Mouse (Mus musculus) cerebellum, adult 8-10 months (tissue): Measurements from ENCODE around the gene Olfr148.

Experiments
- DNase-seq: peaks from one replicate; pipeline ENCODE4 v3.0.0; 2022

The Olfr148 gene

DNA sequence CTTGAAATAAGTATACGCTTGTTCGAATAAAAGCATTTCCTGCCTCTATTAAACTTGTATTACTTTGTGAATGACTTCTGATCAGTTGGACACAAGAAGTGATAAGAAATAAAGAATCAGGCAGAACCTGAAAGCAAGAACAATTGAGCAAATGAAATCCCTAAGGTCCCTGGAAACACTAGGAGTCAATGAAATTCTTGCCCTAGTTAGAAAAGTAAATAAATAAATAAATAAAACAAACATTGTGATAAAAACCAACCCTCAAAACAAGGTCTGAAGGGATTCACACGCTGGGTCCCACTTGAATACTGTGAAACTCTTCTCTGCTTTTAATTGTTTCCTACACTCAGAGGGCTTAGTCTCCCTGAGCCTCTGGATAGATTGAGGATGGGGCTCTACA, at the start of gene Olfr148:
Gene Olfr148 (plus strand): TSS at position 301 of the 400 bp plus-strand sequence.
- DNase-seq, result no peak

DNA sequence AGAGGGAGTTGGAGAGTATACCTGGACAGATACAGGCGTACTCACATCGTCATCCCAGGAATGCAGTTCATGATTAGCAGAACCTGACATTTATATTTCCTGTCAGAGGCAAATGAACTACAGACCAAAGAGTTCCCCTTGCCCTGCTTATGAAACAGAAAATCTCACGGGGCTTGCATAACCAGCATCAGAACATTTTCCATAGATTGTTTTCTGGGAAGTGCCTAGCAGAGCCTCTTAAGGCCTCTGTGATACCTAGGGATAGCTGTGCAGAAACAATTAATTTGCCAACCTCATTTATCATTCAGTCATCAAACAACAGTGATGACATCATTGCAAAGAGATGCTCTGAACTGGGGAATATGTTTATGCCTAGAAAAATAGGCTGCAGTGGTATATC, 35.0 kb upstream of the Olfr148 start, which contains the start of gene Olfr959:
Gene Olfr959 (minus strand): TSS at position 101 of the 400 bp plus-strand sequence.
- DNase-seq, result no peak

DNA sequence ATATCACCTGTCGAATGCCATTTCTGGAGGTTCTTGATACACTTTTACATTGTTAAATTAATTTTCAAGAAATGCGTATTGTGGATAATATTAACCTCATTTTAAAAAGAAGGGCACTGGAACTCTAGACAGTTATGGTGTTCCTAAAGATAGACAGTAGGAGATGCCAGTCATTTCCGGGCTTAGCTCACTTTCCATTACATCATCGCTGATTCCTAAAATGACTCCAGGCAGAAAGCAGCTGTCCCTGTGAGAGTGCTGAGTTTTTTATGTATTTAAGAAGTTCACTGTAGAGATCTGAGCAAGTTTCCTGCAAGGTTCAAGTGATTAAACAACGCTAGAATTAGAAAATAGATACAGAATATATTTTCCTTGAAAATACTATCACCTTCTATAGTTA, 33.4 kb upstream of the Olfr148 start:
- DNase-seq, result no peak

- DNase-seq, result no peak
Observed at GRCm38 (mm10) chr9:39602536-39603332, 7.7 kb upstream of the Olfr148 start.

DNA sequence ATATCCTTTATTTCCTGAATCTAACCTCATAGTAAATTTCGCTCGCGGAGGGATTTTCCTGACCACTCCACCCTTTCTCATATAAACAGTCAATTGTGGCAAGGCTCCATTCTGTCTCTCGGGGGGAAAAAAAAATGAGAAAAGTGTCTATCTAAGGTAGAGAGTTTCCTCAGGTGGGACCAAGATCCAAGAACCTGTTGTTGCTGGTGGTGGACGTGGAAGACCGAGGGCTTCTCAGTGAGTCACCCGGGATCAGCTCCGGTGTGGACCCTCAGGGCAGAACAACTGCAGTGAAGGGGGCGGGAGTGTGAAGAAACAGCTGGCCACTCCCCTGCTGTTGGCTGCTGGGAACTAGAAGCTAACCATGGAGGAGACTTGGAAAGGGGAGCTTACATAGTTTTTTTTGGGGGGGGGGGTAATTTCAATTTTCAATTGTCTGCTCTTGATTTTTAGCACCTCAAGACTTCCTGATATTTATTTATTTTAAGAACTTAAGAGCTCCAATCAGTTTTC, 7.1 kb upstream of the Olfr148 start:
- DNase-seq, result no peak

GRCm38 (mm10) chr9:39603999-39604453, 6.4 kb upstream of the Olfr148 start, which contains the start of gene AW551984:
AW551984 (minus strand) TSS chr9:39604403.
- DNase-seq, result no peak

GRCm38 (mm10) chr9:39608497-39608896, 2.0 kb upstream of the Olfr148 start:
- DNase-seq, result no peak

DNA sequence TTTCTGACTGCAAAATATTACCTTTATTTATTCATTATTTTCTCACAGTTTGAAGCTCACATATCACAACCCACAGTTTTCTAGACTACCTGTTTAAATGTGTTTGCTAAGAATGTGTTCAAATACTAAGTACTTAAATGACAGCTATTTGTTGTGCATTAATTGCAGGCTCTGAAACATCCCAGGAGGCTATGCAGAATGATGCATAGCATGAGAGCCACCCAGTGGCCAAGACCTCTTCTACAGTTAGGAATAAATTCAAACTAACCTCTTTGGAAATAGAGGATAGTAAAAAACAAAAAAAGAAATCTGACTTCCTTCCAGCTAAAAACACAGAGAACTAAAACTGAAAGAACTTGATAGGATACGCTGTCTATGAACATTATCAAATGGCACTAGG, 1.5 kb downstream of the Olfr148 start:
- DNase-seq, result no peak

GRCm38 (mm10) chr9:39621073-39621472, 10.6 kb downstream of the Olfr148 start, which contains the start of gene Olfr960:
Olfr960 (plus strand) TSS chr9:39621373.
- no peak for DNase-seq

- no peak for DNase-seq
Observed at GRCm38 (mm10) chr9:39623783-39624182, 13.3 kb downstream of the Olfr148 start.

- no peak for DNase-seq
Observed at GRCm38 (mm10) chr9:39624711-39625110, 14.3 kb downstream of the Olfr148 start.

- no peak for DNase-seq
Observed at GRCm38 (mm10) chr9:39629069-39629468, 18.6 kb downstream of the Olfr148 start.

DNA sequence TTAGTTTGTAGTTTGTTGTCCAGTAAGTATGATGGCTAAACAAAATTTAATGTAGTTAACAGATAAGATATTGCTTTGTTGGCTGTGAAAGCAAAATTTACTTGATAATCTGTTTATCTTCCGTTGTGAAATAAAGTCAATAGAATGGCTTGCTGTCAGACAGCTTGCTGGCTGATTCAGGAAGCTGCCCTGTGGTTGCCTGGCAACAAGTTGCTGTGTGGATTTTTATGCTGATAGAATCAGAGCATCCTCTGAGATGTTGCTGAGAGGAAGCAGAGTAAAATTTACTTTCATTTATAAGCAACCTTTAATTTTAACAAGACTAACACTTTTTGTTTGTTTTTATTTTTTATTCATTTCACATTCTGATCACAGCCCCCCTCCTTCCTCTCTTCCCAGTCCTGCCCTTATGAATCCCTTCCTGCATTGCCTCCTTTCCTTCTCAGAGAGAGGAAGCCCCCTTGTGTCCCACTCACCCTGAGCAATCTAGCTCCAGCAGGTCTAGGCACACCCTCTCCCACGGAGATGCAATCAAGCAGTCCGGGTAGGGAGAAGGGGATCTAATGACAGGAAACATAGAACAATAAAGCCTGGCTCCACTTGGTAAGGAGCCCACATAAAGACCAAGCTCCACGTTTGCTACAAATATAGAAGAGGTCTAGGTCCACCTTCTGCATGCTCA, 23.6 kb downstream of the Olfr148 start:
- DNase-seq, result no peak

DNA sequence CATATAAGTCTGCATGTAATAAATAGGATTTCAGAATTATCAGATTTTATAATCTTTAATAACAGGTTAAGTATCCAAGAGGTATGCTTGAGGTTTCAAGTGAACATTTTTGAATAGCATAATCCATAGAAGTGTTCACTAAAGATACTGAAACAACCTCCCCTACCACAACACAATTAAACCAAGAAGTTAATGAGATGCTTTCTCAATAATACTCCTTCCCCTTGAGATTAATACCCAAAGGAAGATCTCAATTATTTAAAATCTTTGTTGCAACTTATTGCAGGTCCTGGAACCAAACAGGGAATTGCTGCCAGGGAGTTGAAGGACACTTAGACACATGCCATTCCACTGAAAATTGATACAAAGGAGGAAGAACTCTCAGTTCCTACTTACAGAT, 34.3 kb downstream of the Olfr148 start, which contains the start of gene Olfr961:
Gene Olfr961 (plus strand): TSS at position 301 of the 400 bp plus-strand sequence.
- no peak for DNase-seq

DNA sequence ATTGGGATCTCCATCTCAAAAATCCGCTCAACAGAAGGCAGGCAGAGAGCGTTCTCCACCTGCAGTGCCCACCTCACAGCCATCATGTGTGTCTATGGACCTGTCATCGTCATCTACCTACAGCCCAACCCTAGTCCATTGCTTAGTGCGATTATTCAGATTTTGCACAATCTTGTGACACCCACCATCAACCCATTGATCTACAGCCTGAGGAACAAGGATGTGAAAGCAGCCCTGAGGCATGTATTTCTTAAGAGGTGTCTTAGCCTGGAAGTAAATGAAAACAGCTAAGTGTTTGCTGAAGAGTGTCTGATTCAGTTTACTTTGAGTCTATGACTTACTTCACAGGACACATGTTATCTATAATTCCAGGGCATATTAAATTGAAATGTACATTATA, 36.9 kb downstream of the Olfr148 start:
- no peak for DNase-seq

GRCm38 (mm10) chr9:39654756-39655396, 44.4 kb downstream of the Olfr148 start:
- DNase-seq, result no peak
